Mouse (Mus musculus) ovary, adult 18-20 months (tissue): ENCODE results near the gene Phf2.
"Not testable (repeated sequence)": the region's sequence is repeated elsewhere in the genome, so short reads cannot be mapped to it uniquely, and the experiment has no call there.

Experiments used
- DNase-seq: peaks from one replicate; pipeline ENCODE4 v3.0.0; 2022; ENCODE audit warnings: low spot score, mixed read lengths

The Phf2 gene

DNA sequence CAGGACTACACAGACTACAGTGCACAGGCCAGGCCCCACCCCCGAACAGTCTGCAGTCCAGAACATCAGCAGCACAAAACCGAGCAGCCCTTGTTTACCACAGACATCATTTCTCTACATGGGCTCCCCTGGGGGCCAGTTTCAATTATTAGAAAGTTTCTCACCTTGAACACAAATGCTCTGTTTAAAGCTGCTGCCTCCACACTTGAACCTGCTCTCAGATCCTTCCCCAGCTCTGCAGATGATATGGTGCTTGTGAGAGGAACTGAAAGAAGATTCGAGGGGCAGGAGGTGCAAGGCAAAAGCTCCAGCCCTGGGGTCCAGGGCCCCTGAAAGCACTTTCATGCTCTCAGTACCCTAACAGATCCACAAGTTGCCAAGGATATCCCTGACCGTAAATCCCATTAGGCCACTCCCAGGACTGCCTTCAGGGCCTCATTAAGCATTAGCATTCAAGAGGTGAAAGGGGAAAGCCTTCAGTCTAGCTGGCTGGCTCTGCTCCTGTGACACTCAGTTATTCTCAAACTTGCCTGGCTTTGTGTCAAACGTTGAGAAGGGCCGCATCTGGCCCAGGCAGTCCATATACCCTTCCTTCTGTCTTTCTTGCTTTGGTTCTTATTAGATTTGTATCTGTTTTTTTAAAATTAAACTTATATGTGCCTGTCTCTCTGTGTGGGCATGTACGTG lies 13.5 kb downstream of the Phf2 start:
- no peak for DNase-seq

DNA sequence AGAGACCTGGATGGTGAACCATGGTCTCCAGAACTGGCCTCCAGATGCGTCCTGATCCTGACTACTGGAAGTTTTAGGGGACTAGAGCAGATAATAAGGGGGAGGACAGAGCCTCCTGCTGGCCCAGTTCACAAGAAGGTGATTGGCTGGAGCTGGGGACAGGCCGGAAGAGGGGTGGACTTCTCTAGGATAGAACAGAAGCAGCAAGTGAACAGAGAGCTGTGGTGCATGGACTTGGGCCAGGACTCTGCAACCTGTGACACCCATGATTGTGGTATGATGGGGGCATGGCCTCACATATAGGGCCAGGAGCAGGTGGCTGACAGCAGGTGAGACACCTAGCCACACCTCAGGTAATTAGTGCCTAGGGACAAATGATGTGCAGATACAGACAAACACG lies 17.0 kb downstream of the Phf2 start:
- DNase-seq: no peak

DNA sequence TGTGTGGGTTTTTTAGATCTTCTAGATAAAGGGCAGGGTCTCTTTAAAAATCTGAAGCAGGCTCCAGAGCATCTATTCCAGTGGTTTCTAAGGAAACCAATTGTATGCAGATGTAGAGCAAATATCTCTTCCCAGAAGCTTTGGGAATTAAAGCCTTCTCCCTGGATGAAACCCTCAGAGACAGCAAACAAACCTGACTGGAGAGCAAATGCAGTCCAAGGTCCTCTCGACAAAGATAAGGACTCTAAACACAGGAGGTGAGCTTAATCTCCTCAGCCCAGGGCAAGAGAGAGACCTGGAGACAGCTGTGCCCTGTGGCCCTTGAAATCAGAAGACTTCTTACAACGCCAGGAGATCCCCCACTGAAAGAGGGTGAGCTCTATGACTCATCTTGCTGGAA lies 17.4 kb downstream of the Phf2 start:
- no peak for DNase-seq

DNA sequence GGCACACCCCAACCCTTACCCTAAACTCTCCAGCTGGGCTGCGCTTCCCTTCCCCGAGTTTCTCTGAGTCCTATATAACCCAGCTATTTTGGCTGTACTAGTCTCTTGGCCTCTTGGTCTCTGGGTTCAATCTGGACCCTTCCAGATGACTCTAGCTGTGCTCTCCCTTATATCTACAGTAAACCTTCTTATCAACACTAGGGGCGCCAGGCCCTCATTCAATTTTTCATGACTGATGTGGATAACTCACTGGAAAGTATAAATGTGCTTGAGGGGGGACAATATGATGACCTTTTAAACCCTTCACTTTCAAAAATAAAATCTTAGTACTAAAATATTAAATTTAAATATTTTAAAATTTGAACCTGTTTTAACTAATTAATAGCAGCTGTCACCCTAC lies 18.1 kb downstream of the Phf2 start:
- no peak for DNase-seq

DNA sequence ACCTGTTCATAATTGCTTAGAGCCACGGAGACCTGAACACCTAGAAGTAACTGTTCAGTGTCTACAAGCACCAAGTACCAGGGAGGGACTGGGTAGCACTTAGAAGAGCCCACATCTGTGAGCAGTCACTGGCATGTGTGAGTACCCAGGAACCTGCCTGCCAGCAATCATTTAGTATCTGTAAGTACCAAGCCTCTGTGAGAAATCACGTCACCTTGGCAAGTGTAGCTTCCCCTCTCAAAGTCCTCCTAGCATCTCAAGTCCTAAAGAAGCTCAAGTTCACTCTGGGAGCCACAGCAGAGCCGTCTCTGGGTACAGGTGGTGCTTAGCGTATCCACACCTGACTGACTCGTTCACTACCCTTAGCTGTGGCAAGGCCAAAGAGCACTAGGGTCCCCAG lies 19.2 kb downstream of the Phf2 start:
- no peak for DNase-seq

DNA sequence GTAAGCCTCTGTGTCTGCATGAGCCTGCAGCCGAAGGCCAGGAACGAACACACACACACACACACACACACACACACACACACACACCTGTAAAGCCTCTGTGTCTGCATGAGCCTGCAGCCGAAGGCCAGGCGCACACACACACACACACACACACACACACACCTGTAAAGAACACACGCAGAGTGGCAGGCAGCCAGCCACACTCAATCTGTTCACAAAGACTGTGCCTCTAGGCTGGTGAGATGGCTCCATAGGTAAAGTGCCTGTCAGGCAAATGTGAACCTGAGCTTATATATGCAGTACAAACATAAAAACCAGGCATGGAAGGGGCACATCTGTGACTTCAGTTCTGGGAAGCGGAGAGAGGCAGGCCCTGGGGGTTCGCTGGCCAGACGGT lies 20.1 kb downstream of the Phf2 start:
- DNase-seq: no peak

DNA sequence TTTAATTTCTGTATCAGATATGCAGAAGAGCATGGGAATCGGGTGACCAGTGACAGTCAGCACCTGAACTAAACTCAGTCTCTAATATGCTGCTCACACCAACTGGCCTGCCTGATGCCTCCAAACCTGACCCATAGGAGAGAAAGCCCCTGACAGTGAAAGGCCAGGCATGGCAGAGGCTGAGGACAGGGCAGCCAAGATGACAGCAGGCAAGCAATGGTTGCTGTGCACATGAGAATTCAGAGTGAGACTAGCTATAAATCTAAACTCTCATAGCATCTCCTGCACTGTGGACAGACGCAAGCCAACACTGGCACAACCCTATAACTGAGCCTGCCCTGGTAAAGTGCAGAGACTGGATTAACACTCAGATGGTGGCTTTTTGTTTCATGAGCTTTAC lies 20.6 kb downstream of the Phf2 start:
- no peak for DNase-seq

DNA sequence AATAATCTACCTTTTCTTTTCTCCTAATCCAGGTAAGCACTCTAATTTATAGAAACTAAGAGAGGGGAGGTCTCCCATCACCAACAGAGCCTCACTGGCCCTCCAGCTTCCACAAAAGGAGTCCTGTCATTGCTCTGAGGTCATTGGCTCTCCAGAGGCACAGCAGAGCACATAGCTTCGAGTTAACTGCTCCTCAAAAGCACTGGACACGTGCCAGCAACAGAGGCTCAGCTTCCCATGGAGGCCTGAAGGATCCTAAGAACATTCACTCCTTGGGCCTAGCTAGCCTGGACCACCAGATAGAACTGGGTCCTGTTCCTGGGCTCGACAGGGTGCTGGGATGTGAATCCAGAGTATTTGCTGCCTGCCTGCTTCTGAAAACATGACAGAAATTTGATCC lies 21.8 kb downstream of the Phf2 start:
- no peak for DNase-seq

DNA sequence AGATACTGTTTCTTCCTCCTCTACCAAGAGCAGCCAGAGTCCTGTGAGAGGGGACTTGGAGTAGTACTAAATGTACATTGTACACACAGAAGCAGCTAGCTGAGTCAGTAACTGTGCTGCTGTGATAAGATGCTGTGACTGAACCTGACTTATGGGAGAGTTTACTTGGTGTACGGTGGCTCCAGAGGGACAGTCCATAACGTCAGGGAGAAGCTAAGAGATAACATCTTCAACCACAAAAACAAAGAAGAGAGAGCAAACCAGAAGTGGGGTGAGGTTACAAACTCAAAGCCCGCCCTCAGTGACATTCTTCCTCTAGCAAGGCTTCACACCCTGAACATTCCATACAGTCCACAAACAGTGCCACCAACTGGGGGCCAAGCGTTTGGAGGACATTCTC lies 25.6 kb downstream of the Phf2 start:
- DNase-seq: no peak

DNA sequence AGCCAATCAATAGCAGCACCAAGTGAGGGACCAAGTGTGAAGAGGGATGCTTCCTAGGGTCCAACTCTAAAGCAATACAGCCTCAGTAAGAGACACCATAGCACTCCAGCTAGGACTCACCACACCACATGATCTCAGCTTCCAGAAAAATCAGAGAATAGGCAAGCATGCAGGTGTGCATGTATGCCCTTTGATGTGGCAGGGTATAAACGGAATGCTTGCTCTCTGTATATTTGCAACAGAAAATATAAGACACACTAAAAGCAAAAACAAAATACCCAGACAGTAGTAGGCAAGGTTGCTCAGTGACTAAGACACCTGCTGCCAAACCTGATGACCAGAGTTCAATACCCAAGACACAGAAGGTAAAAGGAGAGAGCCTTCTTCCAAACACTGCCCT lies 27.4 kb downstream of the Phf2 start:
- DNase-seq: no peak

DNA sequence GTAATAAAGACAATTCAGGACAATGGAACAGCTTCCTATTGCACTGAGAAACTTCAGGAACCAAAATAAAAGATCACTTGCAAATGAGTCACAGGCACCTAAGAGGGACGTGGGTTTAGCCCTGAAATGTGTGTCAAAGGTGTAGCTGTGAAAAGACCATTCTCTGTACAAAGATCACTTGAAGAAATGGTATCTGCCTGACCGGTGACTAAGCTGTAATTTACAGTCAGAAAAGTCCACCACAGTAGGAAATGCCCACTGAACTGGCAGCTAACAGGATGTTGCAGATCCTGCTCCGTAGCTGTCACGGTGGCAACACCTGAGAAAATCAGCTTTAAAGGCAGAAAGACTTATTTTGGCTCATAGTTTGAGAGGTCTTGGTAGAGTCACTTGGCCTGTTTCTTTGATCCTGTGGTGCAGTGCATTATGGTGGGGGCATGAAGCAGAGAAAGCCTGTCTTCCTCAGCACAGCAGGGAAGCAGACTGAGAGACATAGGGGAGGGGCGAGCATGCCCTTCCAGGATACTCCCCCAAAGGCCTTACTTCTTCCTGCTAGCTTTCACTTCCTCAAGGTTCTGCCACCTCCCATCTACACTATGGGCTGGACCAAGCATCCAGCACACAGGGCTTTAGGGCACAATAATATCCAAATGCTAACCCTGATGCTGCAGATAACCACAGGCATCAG lies 28.9 kb downstream of the Phf2 start:
- DNase-seq: no peak

DNA sequence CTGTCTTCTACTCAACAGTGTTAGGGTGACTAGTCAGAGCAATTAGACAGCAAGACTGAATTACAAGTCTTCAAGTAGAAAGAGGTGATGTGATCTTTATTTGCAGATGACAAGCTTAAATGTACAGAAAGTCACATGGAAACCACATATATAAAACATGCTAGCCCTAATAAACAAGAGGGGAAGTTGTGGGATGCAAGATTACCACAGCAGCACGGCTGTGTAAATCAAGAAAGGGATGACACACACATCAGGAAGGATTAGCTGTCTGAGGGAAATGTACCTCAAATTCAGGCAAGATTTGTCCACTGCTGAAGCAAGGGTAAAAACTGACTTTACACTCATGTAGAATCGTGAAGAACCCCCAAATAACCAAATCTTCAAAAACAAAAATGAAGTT lies 32.6 kb downstream of the Phf2 start:
- no peak for DNase-seq

DNA sequence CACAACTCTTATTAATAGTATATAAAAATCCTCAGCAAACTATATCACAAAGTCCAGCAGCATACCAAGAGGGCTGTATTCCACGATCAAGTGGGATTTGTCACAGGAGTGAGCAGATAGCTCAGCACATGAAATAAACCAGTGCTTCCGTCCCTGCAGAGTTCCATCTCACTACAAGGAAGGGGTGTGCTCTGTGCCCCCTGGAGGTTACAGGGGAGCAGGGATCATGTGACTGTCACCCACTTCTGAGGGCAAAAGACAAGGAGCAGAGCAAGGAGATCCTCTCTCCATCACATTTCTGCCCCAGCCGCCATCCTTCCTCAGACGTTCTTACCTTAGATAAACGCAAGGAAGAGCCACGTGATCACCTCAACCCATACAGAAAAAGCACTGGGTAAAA lies 33.4 kb downstream of the Phf2 start:
- DNase-seq: no peak

DNA sequence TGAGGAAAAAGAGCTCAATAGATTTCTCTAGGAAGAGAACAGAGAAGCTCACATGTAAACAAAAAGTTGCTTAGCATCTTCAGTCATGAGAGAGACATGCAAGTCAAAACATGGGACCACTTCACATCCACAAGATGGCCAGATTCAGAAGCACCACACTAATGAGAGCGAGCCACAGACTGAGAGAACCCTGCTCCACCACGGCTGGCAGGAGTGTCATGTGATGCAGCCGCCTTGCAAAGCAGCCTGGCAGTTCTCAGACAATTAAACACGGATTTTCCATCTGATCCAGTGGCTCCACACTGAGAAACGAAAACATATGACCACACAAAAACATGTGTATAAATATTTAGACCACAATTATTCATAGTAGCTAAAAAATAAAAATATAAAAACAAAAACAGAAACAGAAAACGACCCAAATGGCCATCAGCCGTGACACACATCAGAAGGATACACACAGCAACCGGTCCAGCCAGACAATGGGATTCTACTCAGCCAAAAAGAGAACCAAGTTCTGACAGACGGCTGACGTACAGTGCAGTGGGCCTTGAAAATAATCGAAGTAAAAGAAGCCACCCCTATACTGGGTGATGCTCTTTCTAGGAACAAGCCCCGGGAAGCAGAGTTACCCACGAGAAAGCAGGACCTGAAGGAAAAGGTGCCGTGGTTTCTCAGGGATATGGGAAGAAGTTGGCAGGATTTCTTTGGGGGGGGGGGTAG lies 40.2 kb downstream of the Phf2 start:
- no peak for DNase-seq

DNA sequence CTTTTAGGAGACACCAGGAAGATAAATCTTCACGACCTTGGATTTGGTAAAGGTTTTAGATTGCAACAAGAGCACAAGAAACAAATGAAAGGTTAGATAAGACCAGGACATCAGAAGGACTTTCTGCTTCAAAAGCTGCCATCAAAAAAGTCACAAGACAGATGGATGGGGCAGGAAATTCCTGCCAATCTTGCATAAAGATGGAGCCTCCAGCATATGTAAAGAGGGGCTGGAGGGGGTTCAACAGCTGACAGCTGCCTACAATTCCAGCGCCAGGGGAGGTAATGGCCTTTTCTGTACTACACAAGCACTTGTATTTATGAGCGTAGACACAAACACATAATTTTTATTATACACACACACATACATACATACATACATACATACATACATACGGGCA lies 41.1 kb downstream of the Phf2 start:
- no peak for DNase-seq

DNA sequence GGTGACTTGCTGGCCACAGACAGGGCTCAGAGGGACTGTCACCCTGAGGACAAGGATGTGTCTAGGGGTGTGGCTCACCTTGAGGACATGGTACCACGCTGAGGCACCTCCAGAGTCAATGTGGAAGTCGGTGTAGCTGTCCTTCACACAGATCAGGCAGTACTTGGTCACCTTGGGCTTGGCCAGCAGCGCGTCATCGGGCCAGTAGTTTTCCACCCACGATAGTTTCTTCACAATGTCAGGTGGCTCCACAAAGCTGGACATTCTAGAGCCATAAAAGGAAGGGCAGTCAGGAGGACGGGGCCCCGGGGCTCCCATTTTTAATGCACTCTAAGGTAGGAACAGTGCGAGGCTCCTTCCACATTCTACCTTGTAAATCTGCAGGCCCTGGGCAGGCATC lies 48.0 kb downstream of the Phf2 start:
- DNase-seq: no peak

DNA sequence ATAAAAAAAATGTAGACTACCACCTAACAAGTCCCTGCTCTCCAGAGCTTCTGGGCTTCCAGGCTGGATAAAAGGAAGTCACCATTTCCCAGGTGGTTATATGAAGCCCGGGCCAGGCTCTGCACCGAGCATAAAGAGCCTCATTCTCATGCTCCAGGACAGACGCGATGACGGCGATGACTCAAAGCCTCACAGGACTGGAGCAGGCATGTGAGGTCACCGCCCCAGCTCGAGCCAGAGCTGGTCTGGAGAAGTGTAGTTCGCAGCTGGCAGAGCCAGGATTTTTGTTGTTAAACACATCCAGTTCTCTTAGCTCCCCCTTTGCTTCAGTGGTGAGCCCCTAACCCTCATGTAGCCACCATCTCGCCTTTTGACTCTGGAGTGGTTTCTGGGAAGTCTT lies 48.6 kb downstream of the Phf2 start:
- no peak for DNase-seq

DNA sequence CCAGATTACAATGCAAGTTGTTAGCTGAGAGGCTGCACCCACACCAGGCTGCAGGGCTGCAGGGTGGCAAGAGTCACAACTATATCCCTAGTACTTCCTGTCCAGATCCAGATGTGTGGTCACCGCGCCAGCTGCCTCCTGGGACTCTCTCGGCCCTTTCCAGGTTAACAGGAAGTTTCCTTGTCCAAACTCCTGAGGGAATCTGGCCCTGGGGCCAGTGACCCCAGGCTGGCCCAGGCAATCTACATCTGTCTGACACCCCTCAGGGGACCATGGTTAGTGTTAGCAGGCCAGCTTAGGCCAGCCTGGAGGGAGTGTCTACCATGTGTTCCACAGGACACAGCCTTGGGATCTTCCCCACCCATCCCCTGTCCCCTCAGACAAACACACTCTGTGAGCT lies 51.8 kb downstream of the Phf2 start:
- no peak for DNase-seq

DNA sequence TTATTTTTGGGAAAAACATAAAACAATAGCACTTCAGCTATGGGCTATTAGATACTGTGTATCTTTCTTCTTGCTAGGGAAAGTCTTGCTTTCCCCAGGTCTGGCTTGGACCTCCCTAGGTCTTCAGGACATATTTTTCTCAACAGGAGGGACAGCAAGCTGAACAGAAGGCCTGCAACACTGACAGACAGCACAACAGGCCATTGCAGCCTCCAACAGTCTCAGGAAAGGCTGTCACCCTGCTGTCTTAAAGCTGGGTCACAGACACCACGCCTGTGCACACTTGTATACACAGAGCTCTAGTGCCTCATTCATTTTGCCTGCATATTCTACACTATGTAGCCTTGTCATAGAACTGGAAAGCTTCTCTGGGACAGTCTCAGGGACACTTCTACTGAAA lies 56.5 kb downstream of the Phf2 start:
- DNase-seq: no peak

DNA sequence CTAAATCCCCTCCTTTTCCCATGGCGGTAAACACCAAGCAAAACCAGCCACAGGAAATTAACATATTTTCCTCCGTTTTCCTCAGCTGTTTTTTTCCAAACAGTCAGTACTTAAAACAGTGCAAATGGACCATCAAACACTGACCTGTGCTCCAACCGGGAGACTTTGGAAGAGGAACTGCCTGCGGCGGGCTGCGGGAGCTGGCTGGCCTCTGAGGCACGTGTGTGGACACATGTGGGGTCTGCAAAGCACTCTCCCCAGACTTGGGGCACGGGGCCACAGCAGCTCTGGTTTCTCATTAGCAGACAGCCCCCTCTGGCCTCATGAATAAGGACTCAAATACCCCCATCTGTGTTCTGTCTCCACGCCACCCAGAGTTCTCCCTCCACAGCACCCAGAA lies 59.9 kb downstream of the Phf2 start:
- DNase-seq: no peak

DNA sequence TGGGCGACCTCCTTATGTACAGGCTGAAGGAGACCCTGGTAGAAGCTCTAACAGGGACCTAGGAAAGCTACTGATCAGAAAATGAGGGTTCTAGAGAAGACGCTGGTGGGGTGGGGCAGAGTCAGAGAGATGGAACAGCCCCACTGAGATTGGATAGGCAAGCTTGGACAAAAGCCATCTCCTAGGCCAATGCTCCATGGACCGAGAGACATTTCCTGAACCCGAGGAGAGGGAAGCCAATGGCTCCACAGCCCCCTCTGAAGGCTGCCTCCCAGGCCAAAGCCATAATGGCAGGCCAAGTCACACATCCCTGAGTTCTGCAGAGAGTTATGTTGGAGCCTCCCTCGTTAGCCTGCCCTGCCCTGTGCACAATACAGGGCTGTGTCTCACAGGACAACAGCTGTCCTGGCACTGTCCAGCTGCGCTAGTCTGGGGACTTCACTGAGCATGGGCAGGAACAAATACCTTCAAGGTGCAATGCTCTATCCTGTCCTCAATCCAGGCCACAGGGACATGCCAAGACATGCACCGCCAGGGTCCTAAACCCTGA lies 60.6 kb downstream of the Phf2 start:
- no peak for DNase-seq

DNA sequence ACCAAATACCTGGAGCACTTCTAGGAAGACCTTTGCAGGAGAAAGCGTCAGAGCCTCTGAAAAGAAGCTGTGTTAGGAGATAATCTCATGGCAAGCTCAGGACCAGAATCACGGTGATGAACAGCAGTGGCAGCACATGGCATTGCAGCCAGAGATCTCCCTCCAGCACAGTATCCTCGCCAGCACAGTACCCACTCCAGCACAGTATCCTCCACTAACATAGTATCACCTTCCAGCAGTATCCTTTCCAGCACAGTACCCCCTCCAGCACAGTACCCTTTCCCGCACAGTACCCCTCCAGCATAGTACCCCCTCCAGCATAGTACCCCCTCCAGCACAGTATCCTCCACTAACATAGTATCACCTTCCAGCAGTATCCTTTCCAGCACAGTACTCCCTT lies 61.3 kb downstream of the Phf2 start:
- DNase-seq: not testable (repeated sequence)

DNA sequence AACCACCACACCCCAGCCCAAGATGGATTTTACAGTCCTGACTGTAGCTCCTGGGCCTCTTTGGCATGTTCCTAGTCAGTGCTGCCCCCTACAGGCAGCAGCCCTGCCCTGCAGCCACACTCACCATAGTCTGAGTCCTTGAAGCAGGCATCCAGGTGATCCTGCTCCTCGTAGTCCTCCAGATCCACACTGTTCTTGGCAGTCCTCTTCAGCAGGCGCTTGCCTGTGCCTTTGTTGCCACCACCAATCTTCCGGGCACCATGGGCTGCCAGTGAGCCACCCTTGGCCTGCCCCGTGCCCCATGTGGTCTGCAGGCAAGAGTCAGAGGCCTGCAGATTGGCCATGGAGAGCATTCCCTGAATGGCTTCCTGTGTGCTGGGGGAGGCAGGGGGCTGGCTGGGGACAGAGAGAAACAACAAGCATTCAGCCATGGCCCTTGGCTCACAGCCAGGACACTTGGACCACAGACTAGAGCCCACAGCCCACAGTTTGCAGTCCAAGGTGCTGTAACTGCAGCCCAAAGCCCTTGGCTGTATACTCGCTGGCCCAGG lies 63.4 kb downstream of the Phf2 start:
- no peak for DNase-seq
